ENCODE assay signal across 21 mouse cellular contexts in genomic region chr9:118805740-118806139, GRCm38 (mm10).
"Had no signal": no experiment of that assay in that cellular context is flagged by ENCODE, and none has a peak within 500 bp of the region (broad histone marks: within the 10 kb centered on the region; RNA-seq: fewer than 3 reads in every experiment).

No protein-coding gene starts in this region.

- H3K9ac ChIP-seq: limb, embryonic 12.5 days; limb, embryonic 15.5 days; liver, embryonic 14.5 days; liver, postnatal 0 days; lung, embryonic 14.5 days; midbrain, embryonic 15.5 days; neural tube, embryonic 12.5 days; neural tube, embryonic 15.5 days had no signal

- H3K36me3 ChIP-seq: limb, embryonic 15.5 days; midbrain, embryonic 10.5 days; midbrain, embryonic 15.5 days; neural tube, embryonic 12.5 days; neural tube, embryonic 15.5 days had no signal

- ATAC-seq: hindbrain, postnatal 0 days; inflammation-experienced regulatory T-cells, adult 6 months; liver, postnatal 0 days; lung, postnatal 0 days; midbrain, embryonic 15.5 days had no signal

- H3K27ac ChIP-seq: hindbrain, postnatal 0 days; limb, embryonic 12.5 days; limb, embryonic 15.5 days; liver, embryonic 14.5 days; midbrain, embryonic 10.5 days; midbrain, embryonic 15.5 days; neural tube, embryonic 12.5 days; neural tube, embryonic 15.5 days had no signal

- DNase-seq: kidney, adult 18-20 months; kidney, postnatal 14 days; left cerebral cortex, postnatal 4 days; liver, postnatal 0 days; lung, embryonic 14.5 days; right cerebral cortex, adult 18-20 months; right cerebral cortex, postnatal 14 days; right cerebral cortex, postnatal 4 days; thymus, postnatal 25 days had no signal

- H3K27me3 ChIP-seq: limb, embryonic 12.5 days; limb, embryonic 15.5 days; midbrain, embryonic 15.5 days; neural tube, embryonic 12.5 days; neural tube, embryonic 15.5 days had no signal

- H3K4me2 ChIP-seq: limb, embryonic 12.5 days; limb, embryonic 15.5 days; liver, embryonic 11.5 days; lung, embryonic 14.5 days; midbrain, embryonic 15.5 days; neural tube, embryonic 12.5 days; neural tube, embryonic 15.5 days had no signal

- H3K4me1 ChIP-seq: megakaryocyte, embryonic 14.5 days; midbrain, embryonic 10.5 days; midbrain, embryonic 15.5 days; neural tube, embryonic 12.5 days; neural tube, embryonic 15.5 days had no signal

- H3K4me3 ChIP-seq: limb, embryonic 12.5 days; limb, embryonic 15.5 days; megakaryocyte, embryonic 14.5 days; midbrain, embryonic 10.5 days; midbrain, embryonic 15.5 days; neural tube, embryonic 12.5 days; neural tube, embryonic 15.5 days had no signal

- H3K9me3 ChIP-seq: limb, embryonic 12.5 days; limb, embryonic 15.5 days; midbrain, embryonic 10.5 days; midbrain, embryonic 15.5 days; neural tube, embryonic 12.5 days; neural tube, embryonic 15.5 days had no signal
